Mouse (Mus musculus) cerebellum, adult 2 months (tissue): ENCODE measurements around the gene Gclm.

Experiments
- CTCF ChIP-seq: fragments of 200-500 bp; IDR thresholded peaks from 2 replicates; pipeline ENCODE4 v1.5.1; 2011; ENCODE audit warnings: low read depth, mild to moderate bottlenecking, control low read depth, low read length, moderate library complexity, borderline replicate concordance; ENCODE audit not compliant: insufficient read depth
- POLR2A ChIP-seq: fragments of 200-500 bp; IDR thresholded peaks from 2 replicates; pipeline ENCODE4 v1.6.1; 2011; ENCODE audit warnings: low read length, control low read depth, borderline replicate concordance; ENCODE audit not compliant: insufficient read depth

- TF ChIP-seq CTCF (no peak), POLR2A (no peak)
Measured at GRCm38 (mm10) chr3:122269986-122270385, 24.6 kb downstream of the Gclm start.
